Mouse (Mus musculus) bone marrow, adult 2 months (tissue): ENCODE data around the gene Taf9b.

Experiments used
- CTCF ChIP-seq: fragments of 200-500 bp; IDR thresholded peaks from 2 replicates; pipeline ENCODE4 v1.5.1; 2011; ENCODE audit warnings: low read length, control low read depth; ENCODE audit not compliant: control insufficient read depth, insufficient read depth
- POLR2A ChIP-seq: fragments of 200-500 bp; IDR thresholded peaks from 2 replicates; pipeline ENCODE4 v1.6.1; 2011; ENCODE audit warnings: low read depth, mild to moderate bottlenecking, control low read depth, low read length, borderline replicate concordance; ENCODE audit not compliant: control insufficient read depth

DNA sequence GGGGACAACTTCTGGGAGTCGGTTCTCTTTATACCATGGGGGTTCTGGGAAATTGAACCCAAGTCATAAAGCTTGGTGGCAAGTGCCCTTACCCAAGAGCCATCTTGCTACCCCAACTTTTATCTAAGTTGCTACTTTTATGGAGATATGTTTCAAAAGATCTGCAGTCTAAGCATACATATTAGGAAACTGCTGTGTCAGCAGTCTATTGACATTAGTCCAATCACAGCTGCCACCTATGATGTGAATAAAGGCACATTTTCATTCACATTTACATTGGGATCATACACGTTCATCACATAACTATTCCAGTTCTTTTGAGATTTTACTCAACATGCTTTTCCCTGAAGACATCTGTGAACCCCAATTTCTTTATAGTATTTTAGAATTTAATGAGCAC is 11.9 kb downstream of the Taf9b start:
- TF ChIP-seq CTCF (no peak), POLR2A (no peak)
